Mouse (Mus musculus) liver, postnatal 0 days (tissue): ENCODE measurements around the gene Herpud2. TPM values are rescaled to one million over a fixed set of nuclear protein-coding genes. Genes with fewer than 3 reads are reported as not detected.

Experiments used
- ATAC-seq: fragments of 200-750 bp; cut with Nextera tagmentation; 2 replicates; pipeline ENCODE4 v1.8.0; 2017; ENCODE audit warnings: mild to moderate bottlenecking, moderate library complexity
- DNase-seq: peaks from one replicate; pipeline ENCODE4 v3.0.0-alpha.2; 2016
- H3K27ac ChIP-seq: fragments of 300-500 bp; sonication (generic); 2 replicates; pipeline ENCODE4 v1.5.1; 2014; ENCODE audit warnings: antibody characterized with exemption, moderate library complexity, mild to moderate bottlenecking, low read depth
- H3K27me3 ChIP-seq: fragments of 300-500 bp; sonication (generic); 2 replicates; pipeline ENCODE4 v1.6.1; 2014; ENCODE audit warnings: low read length, control low read depth, mixed read lengths; ENCODE audit not compliant: insufficient read depth
- H3K36me3 ChIP-seq: fragments of 300-500 bp; sonication (generic); replicated peaks from 2 replicates; pipeline ENCODE4 v1.6.1; 2014; ENCODE audit warnings: mild to moderate bottlenecking, control low read depth, low read length, moderate library complexity, mixed read lengths; ENCODE audit not compliant: insufficient read depth
- H3K4me1 ChIP-seq: fragments of 300-500 bp; sonication (generic); 2 replicates; pipeline ENCODE4 v1.6.1; 2014; ENCODE audit warnings: antibody characterized with exemption, mild to moderate bottlenecking, control low read depth; ENCODE audit not compliant: insufficient read depth
- H3K4me2 ChIP-seq: fragments of 300-500 bp; sonication (generic); 2 replicates; pipeline ENCODE4 v1.6.1; 2014; ENCODE audit warnings: low read depth, mild to moderate bottlenecking, low read length, moderate library complexity, mixed read lengths
- H3K4me3 ChIP-seq: fragments of 300-500 bp; sonication (generic); 2 replicates; pipeline ENCODE4 v1.5.1; 2014; ENCODE audit warnings: low read depth, low read length
- H3K9ac ChIP-seq: fragments of 300-500 bp; sonication (generic); replicated peaks from 2 replicates; pipeline ENCODE4 v1.6.1; 2014; ENCODE audit warnings: mild to moderate bottlenecking, moderate library complexity
- H3K9me3 ChIP-seq: fragments of 300-500 bp; sonication (generic); 2 replicates; pipeline ENCODE4 v1.6.1; 2016; ENCODE audit warnings: mild to moderate bottlenecking, control low read depth, low read length, mixed read lengths
- CTCF ChIP-seq: sonication (generic); IDR thresholded peaks from 2 replicates; pipeline ENCODE4 v1.5.1; 2016; ENCODE audit warnings: antibody characterized with exemption, low read depth
- EP300 ChIP-seq: IDR thresholded peaks from 2 replicates; pipeline ENCODE4 v1.6.1; 2016; ENCODE audit warnings: antibody characterized with exemption, low read depth, mild to moderate bottlenecking
- WGBS: fragments of 180-500 bp; shearing (Covaris S2); extraction: QIAGEN DNeasy Blood & Tissue Kit; methylation state at CpG from one replicate; pipeline ENCODE4 v1.1.7; 2014; ENCODE audit not compliant: insufficient replicate concordance; 5-methylcytosine and 5-hydroxymethylcytosine counted together
- polyA plus RNA-seq: library from polyadenylated mRNA; unstranded; fragments of >200 nt; fragmentation: Nextera tagmentation; extraction: Ambion mirVana; gene quantifications from 2 replicates; pipeline ENCODE4 v1.2.1, GENCODE M21; 2015

Gene Herpud2
- polyA plus RNA-seq, 1 experiment from 2014 or later = 12.7 TPM

GRCm38 (mm10) chr9:25058726-25059125 is 92.9 kb downstream of the Herpud2 start:
- H3K9me3 ChIP-seq = no peaks in the 10 kb centered on the region
- H3K36me3 ChIP-seq = no peaks in the 10 kb centered on the region
- no peaks in the 10 kb centered on the region for H3K27me3 ChIP-seq
- TF ChIP-seq EP300 (no peak), CTCF (no peak)
- no peak for DNase-seq
- H3K9ac ChIP-seq = no peak overlapping the region
- H3K4me3 ChIP-seq = no peak overlapping the region
- WGBS = 39% methylated on average over 2 of the region's 3 CpGs
- no peak overlapping the region for H3K27ac ChIP-seq
- no peak for ATAC-seq
- no peak overlapping the region for H3K4me2 ChIP-seq
- H3K4me1 ChIP-seq = no peaks in the 10 kb centered on the region

Other genes starting within 250 kb of the Herpud2 start
- gene Gm10181, start 62.4 kb downstream of the Herpud2 start, polyA plus RNA-seq = not detected in 2 replicates
- gene Sept7, start 100.6 kb upstream of the Herpud2 start, polyA plus RNA-seq = 77.2 and 83.6 TPM in 2 replicates